7 mouse cellular contexts compared by ENCODE assay signal in the genomic region with DNA sequence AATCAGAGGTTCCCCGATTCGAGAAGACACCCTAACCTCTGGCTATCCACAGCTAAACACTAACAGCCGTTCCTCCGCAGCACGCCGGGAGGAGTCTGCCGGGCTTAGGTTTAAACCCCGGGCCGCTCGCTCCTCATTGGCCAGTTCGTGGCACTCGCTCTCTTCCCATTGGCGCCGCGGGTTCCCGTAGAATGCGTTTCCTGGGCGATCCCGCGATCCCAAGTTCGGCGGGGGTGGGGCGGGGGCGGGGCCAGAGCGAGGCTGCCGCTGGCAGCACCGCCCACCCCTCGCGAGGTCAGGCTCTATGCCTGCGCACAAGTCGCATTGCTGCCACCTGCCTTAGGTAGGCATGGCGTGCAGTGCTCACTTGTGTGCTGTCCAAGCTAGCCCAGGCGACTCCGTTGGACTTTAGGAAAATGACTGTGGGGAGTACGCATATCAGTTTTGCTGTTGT. TPM values are rescaled to one million over a fixed set of nuclear protein-coding genes. Genes with fewer than 3 reads are reported as not detected.
DNase-seq lines count a peak whose midpoint lies in the region; ATAC-seq and TF ChIP-seq lines count a peak whose summit lies in the region.

A gene (minus strand): TSS at position 157 of the 454 bp plus-strand sequence.

- peak; percentile 54 for TF ChIP-seq CTCF in heart, adult 2 months (IDR thresholded peaks at IDR 0.05)

- no peaks in the 10 kb centered on the region for H3K79me2 ChIP-seq in heart, adult 2 months (replicated peaks; ENCODE audit: control insufficient read depth, insufficient read depth, low read length)

- no peak for TF ChIP-seq EP300 in heart, adult 2 months (IDR thresholded peaks at IDR 0.05; ENCODE audit: insufficient read depth, low read depth, low read length)

- intact Hi-C loops in heart, adult 2 months (cut with DNase I), result loop anchor here (1.0 to 2.0 kb wide), 2 partner anchors 42 to 47 kb away; a partner anchor contains a TSS

- peak; percentile 97 for ATAC-seq in embryonic facial prominence, embryonic 12.5 days (ENCODE audit: insufficient number of reproducible peaks, insufficient read depth, low FRiP score, low TSS enrichment)
- ATAC-seq in limb, embryonic 13.5 days (ENCODE audit: low FRiP score, low read depth), result peak; percentile 100
- ATAC-seq in midbrain, embryonic 16.5 days, result peak; percentile 99

- peaks cover 27% of the 10 kb centered on the region for H3K36me3 ChIP-seq in embryonic facial prominence, embryonic 12.5 days
- no peaks in the 10 kb centered on the region for H3K36me3 ChIP-seq in heart, adult 2 months (ENCODE audit: control insufficient read depth, insufficient read depth, low read length)
- peaks cover 23% of the 10 kb centered on the region for H3K36me3 ChIP-seq in limb, embryonic 13.5 days
- H3K36me3 ChIP-seq in midbrain, embryonic 16.5 days (ENCODE audit: control insufficient read depth, insufficient read depth, low read length), result no peaks in the 10 kb centered on the region

- H3K27me3 ChIP-seq in embryonic facial prominence, embryonic 12.5 days, result no peaks in the 10 kb centered on the region
- H3K27me3 ChIP-seq in heart, adult 2 months (ENCODE audit: control insufficient read depth, insufficient read depth, low read length), result no peaks in the 10 kb centered on the region
- H3K27me3 ChIP-seq in limb, embryonic 13.5 days, result no peaks in the 10 kb centered on the region
- H3K27me3 ChIP-seq in midbrain, embryonic 16.5 days (ENCODE audit: control insufficient read depth, insufficient read depth, low read depth, low read length), result no peaks in the 10 kb centered on the region

- peak within 1 kb of the TSS; percentile 67 for H3K4me3 ChIP-seq in embryonic facial prominence, embryonic 12.5 days
- peak within 1 kb of the TSS; percentile 59 for H3K4me3 ChIP-seq in heart, adult 2 months
- peak within 1 kb of the TSS; percentile 92 for H3K4me3 ChIP-seq in limb, embryonic 13.5 days
- H3K4me3 ChIP-seq in midbrain, embryonic 16.5 days (ENCODE audit: low read depth, low read length), result peak within 1 kb of the TSS; percentile 49

- H3K27ac ChIP-seq in embryonic facial prominence, embryonic 12.5 days, result peak within 1 kb of the TSS; percentile 67
- H3K27ac ChIP-seq in heart, adult 2 months, result peak within 1 kb of the TSS; percentile 26; the same call in 1 of the 2 replicates
- H3K27ac ChIP-seq in limb, embryonic 13.5 days, result peak within 1 kb of the TSS; percentile 48; the same call in 1 of the 2 replicates
- H3K27ac ChIP-seq in midbrain, embryonic 16.5 days (ENCODE audit: low read length), result no peak within 1 kb of the TSS

- under 1% methylated on average over 35 of the region's 35 CpGs for WGBS in embryonic facial prominence, embryonic 12.5 days
- under 1% methylated on average over 35 of the region's 35 CpGs for WGBS in heart, adult 2 months
- under 1% methylated on average over 35 of the region's 35 CpGs for WGBS in limb, embryonic 13.5 days
- WGBS in midbrain, embryonic 16.5 days, result under 1% methylated on average over 35 of the region's 35 CpGs

- peaks cover 16% of the 10 kb centered on the region for H3K4me1 ChIP-seq in embryonic facial prominence, embryonic 12.5 days
- no peaks in the 10 kb centered on the region; the same call in 1 of the 2 replicates for H3K4me1 ChIP-seq in heart, adult 2 months (ENCODE audit: control insufficient read depth, insufficient read depth, low read length)
- peaks cover 22% of the 10 kb centered on the region for H3K4me1 ChIP-seq in limb, embryonic 13.5 days
- peaks cover 6% of the 10 kb centered on the region for H3K4me1 ChIP-seq in midbrain, embryonic 16.5 days (ENCODE audit: control insufficient read depth, insufficient read depth, low read length)

- DNase-seq in adrenal gland, postnatal 25 days, result peak; percentile 93
- peak; percentile 91 to 92 for DNase-seq in heart, adult 2 months
- DNase-seq in kidney, adult 8-10 months, result peak; percentile 89 to 91
- DNase-seq in spleen, postnatal 10 days (ENCODE audit: low spot score in 2 of 2), result peak; percentile 86 to 94

- no peaks in the 10 kb centered on the region for H3K9me3 ChIP-seq in embryonic facial prominence, embryonic 12.5 days
- no peaks in the 10 kb centered on the region for H3K9me3 ChIP-seq in limb, embryonic 13.5 days
- H3K9me3 ChIP-seq in midbrain, embryonic 16.5 days (replicated peaks; ENCODE audit: control insufficient read depth, low read length, poor library complexity, severe bottlenecking), result no peaks in the 10 kb centered on the region

- peak within 1 kb of the TSS; percentile 69 for H3K4me2 ChIP-seq in embryonic facial prominence, embryonic 12.5 days (replicated peaks)
- peak within 1 kb of the TSS; percentile 89 for H3K4me2 ChIP-seq in limb, embryonic 13.5 days (replicated peaks)
- peak within 1 kb of the TSS; percentile 95 for H3K4me2 ChIP-seq in midbrain, embryonic 16.5 days (ENCODE audit: low read length)

- H3K9ac ChIP-seq in embryonic facial prominence, embryonic 12.5 days, result peak within 1 kb of the TSS; percentile 72
- peak within 1 kb of the TSS; percentile 19; the same call in 1 of the 2 replicates for H3K9ac ChIP-seq in heart, adult 2 months (ENCODE audit: low read depth, low read length)
- H3K9ac ChIP-seq in limb, embryonic 13.5 days, result peak within 1 kb of the TSS; percentile 83
- H3K9ac ChIP-seq in midbrain, embryonic 16.5 days (ENCODE audit: low read depth, low read length), result peak within 1 kb of the TSS; percentile 63; the same call in 1 of the 2 replicates

- peak; percentile 27; the same call in 1 of the 2 replicates for TF ChIP-seq POLR2A in heart, adult 2 months (IDR thresholded peaks at IDR 0.05; ENCODE audit: insufficient read depth, low read depth, low read length)

RNA-seq across cellular contexts. Expression of the gene that starts here (rescaled TPM):
- total RNA-seq in adrenal gland, postnatal 25 days (2021), result 9.4 and 12.2 TPM in 2 replicates
- 253 and 272 TPM in 2 replicates for polyA plus RNA-seq in embryonic facial prominence, embryonic 12.5 days (2016; fragmentation: Nextera tagmentation; extraction: Ambion mirVana)
- total RNA-seq in heart, adult 2 months (2021), result under 1 TPM; 0.21 to 0.41 TPM
- 0.35 and 0.59 TPM in 2 replicates for polyA plus RNA-seq in heart, adult 2 months (2012; rRNA removed)
- polyA plus RNA-seq in limb, embryonic 13.5 days (2015; fragmentation: Nextera tagmentation; extraction: Ambion mirVana), result 241 and 246 TPM in 2 replicates
- 22.2 and 31.0 TPM in 2 replicates for polyA plus RNA-seq in midbrain, embryonic 16.5 days (2015; fragmentation: Nextera tagmentation; extraction: Ambion mirVana)

Comparison
In these comparisons a context has a peak if more than half of its experiments do, and no peak if none do; other contexts are left out.
1. RNA of the gene that starts here (polyA plus RNA-seq): 253 to 272 TPM in embryonic facial prominence, embryonic 12.5 days, 241 to 246 TPM in limb, embryonic 13.5 days and 22.2 to 31.0 TPM in midbrain, embryonic 16.5 days; 0.35 to 0.59 TPM in heart, adult 2 months; every median in the first group is over 10 times any median in the second.
2. Peak in DNase-seq, H3K4me3 ChIP-seq, H3K27ac ChIP-seq and H3K9ac ChIP-seq in heart, adult 2 months; RNA of the gene not detected or under 1 TPM.
3. H3K9ac ChIP-seq: peak in every context shown above with its lines; median percentile 83 in limb, embryonic 13.5 days; 72 in embryonic facial prominence, embryonic 12.5 days; 63 in midbrain, embryonic 16.5 days; 19 in heart, adult 2 months.
4. Peak in every context shown above with its lines, with median percentiles within 50 percentile points of each other: DNase-seq, ATAC-seq, H3K4me2 ChIP-seq and H3K4me3 ChIP-seq.